In the genomic region with DNA sequence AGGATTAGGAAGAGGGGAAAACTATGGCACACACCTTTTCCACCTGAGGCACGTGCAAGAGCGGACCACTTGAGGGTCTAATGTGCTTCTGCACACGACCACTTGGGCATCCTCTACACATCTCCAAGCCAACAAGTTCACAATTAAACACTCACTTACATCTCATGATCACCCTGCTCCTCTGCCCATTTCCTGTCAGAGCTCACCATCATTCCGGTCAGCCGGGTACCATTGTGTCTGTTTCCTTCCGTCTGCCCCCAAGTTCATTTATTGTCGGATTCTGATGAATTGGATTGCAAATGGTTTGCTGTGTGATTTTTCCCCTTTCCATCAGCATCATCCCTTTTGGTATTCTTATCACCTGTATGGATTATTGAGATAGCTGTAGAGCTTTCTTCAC, we compare ENCODE assay signal across 21 mouse cellular contexts. TPM values are rescaled to one million over a fixed set of nuclear protein-coding genes. Genes with fewer than 3 reads are reported as not detected.
DNase-seq lines count a peak whose midpoint lies in the region; ATAC-seq and TF ChIP-seq lines count a peak whose summit lies in the region.
"Had no signal": no experiment of that assay in that cellular context is flagged by ENCODE, and none has a peak within 500 bp of the region (broad histone marks: within the 10 kb centered on the region; RNA-seq: fewer than 3 reads in every experiment).

No protein-coding gene starts in this region.

- peak overlapping the region; percentile 31 for H3K27ac ChIP-seq in kidney, adult 2 months (ENCODE audit: insufficient read depth, low read depth, low read length)
- H3K27ac ChIP-seq in lung, postnatal 0 days (ENCODE audit: low read length), result 0 out of 2 replicates have a peak overlapping the region, but pooled peaks have one; percentile 11
- H3K27ac ChIP-seq in brown adipose tissue, adult 24 weeks (replicated peaks; ENCODE audit: low read depth, low read length), result peak overlapping the region; percentile 31; the same call in 1 of the 2 replicates
- H3K27ac ChIP-seq: forebrain, embryonic 10.5 days; forebrain, embryonic 13.5 days; hindbrain, embryonic 12.5 days; hindbrain, embryonic 15.5 days had no signal

- no peak overlapping the region for H3K9ac ChIP-seq in lung, postnatal 0 days (replicated peaks; ENCODE audit: low read depth)
- H3K9ac ChIP-seq: forebrain, embryonic 13.5 days; hindbrain, embryonic 12.5 days; hindbrain, embryonic 15.5 days had no signal

- TF ChIP-seq POLR2A in kidney, adult 2 months (IDR thresholded peaks at IDR 0.05; ENCODE audit: low read depth, low read length), result no peak

- H3K36me3 ChIP-seq in kidney, adult 2 months (ENCODE audit: control insufficient read depth, insufficient read depth, low read length), result no peaks in the 10 kb centered on the region
- H3K36me3 ChIP-seq in lung, postnatal 0 days (ENCODE audit: insufficient read depth, low read length), result no peaks in the 10 kb centered on the region
- H3K36me3 ChIP-seq: forebrain, embryonic 10.5 days; hindbrain, embryonic 12.5 days; hindbrain, embryonic 15.5 days had no signal

- peak; percentile 76; the same call in 1 of the 2 replicates for TF ChIP-seq EP300 in lung, postnatal 0 days (IDR thresholded peaks at IDR 0.05)

- H3K9me3 ChIP-seq in lung, postnatal 0 days (ENCODE audit: low read length), result no peaks in the 10 kb centered on the region
- H3K9me3 ChIP-seq: forebrain, embryonic 10.5 days; forebrain, embryonic 13.5 days; hindbrain, embryonic 12.5 days; hindbrain, embryonic 15.5 days had no signal

- no peaks in the 10 kb centered on the region for H3K27me3 ChIP-seq in kidney, adult 2 months (replicated peaks; ENCODE audit: control insufficient read depth, insufficient read depth, low read length)
- H3K27me3 ChIP-seq in lung, postnatal 0 days (replicated peaks; ENCODE audit: insufficient read depth, low read length), result no peaks in the 10 kb centered on the region
- H3K27me3 ChIP-seq: forebrain, embryonic 13.5 days; hindbrain, embryonic 12.5 days; hindbrain, embryonic 15.5 days had no signal

- no peak for TF ChIP-seq CTCF in kidney, adult 2 months (conservative IDR thresholded peaks at IDR 0.05; ENCODE audit: insufficient read depth, insufficient read length, low read depth, low read length)
- TF ChIP-seq CTCF in lung, postnatal 0 days (IDR thresholded peaks at IDR 0.05), result no peak

- WGBS in kidney, adult 2 months, result 77% methylated on average over 7 of the region's 7 CpGs
- 58% methylated on average over 7 of the region's 7 CpGs for WGBS in lung, postnatal 0 days

- peak; percentile 57 for ATAC-seq in lung, postnatal 0 days
- ATAC-seq: forebrain, embryonic 13.5 days; forebrain, embryonic 16.5 days had no signal

- H3K4me1 ChIP-seq in kidney, adult 2 months (ENCODE audit: control insufficient read depth, insufficient read depth, low read length), result 0 out of 2 replicates have a peak, but pooled peaks cover 3% of the 10 kb centered on the region
- H3K4me1 ChIP-seq in lung, postnatal 0 days (ENCODE audit: insufficient read depth, low read depth, low read length), result peaks cover 5% of the 10 kb centered on the region; the same call in 1 of the 2 replicates
- peaks cover 70% of the 10 kb centered on the region for H3K4me1 ChIP-seq in brown adipose tissue, adult 24 weeks (ENCODE audit: control insufficient read depth, insufficient read depth, insufficient read length, low read length)
- H3K4me1 ChIP-seq: forebrain, embryonic 13.5 days had no signal

- DNase-seq in kidney, adult 2 months, result peak; percentile 35
- no peak for DNase-seq in kidney, postnatal 4 days
- DNase-seq in lung, postnatal 0 days (ENCODE audit: low spot score), result no peak
- DNase-seq in lung, postnatal 14 days, result no peak
- DNase-seq in right cerebral cortex, postnatal 10 days (ENCODE audit: low spot score in 2 of 2), result no peak
- DNase-seq: adrenal gland, adult 2 months; adrenal gland, postnatal 14 days; cerebellum, adult 18-20 months; cerebellum, adult 9-10 months; cerebellum, postnatal 14 days; gastrocnemius, postnatal 10 days; gastrocnemius, postnatal 36 days; heart, postnatal 10 days had no signal

- no peak overlapping the region for H3K4me3 ChIP-seq in kidney, adult 2 months (ENCODE audit: insufficient read depth, low read depth, low read length)
- H3K4me3 ChIP-seq in lung, postnatal 0 days (ENCODE audit: low read depth, low read length), result no peak overlapping the region
- no peak overlapping the region for H3K4me3 ChIP-seq in brown adipose tissue, adult 24 weeks (ENCODE audit: insufficient read depth, low read depth, low read length)
- H3K4me3 ChIP-seq: forebrain, embryonic 10.5 days; forebrain, embryonic 13.5 days; hindbrain, embryonic 12.5 days; hindbrain, embryonic 15.5 days had no signal

- H3K4me2 ChIP-seq in lung, postnatal 0 days (replicated peaks; ENCODE audit: low read depth, low read length), result no peak overlapping the region
- H3K4me2 ChIP-seq: forebrain, embryonic 13.5 days; heart, embryonic 11.5 days; hindbrain, embryonic 12.5 days; hindbrain, embryonic 15.5 days had no signal

RNA-seq across cellular contexts. Expression of gene Prkch, which starts 18.4 kb away (rescaled TPM):
- 8.4 and 9.5 TPM in 2 replicates for polyA plus RNA-seq in kidney, adult 2 months (2012; rRNA removed)
- 20.0 and 20.9 TPM in 2 replicates for polyA plus RNA-seq in lung, postnatal 0 days (2015; fragmentation: Nextera tagmentation; extraction: Ambion mirVana)
- polyA plus RNA-seq in brown adipose tissue, adult 24 weeks (2012; ENCODE audit: insufficient read depth, insufficient read length, missing spikeins), result 2.7 and 7.3 TPM in 2 replicates

RNA-seq across cellular contexts. Expression of gene Tmem30b, which starts 56.8 kb away (rescaled TPM):
- polyA plus RNA-seq in kidney, adult 2 months (2012; rRNA removed), result 16.5 and 22.3 TPM in 2 replicates
- 19.3 and 19.4 TPM in 2 replicates for polyA plus RNA-seq in lung, postnatal 0 days (2015; fragmentation: Nextera tagmentation; extraction: Ambion mirVana)
- polyA plus RNA-seq in brown adipose tissue, adult 24 weeks (2012; ENCODE audit: insufficient read depth, insufficient read length, missing spikeins), result 0.55 TPM in 1 of 2 replicates, not detected in the other
- polyA plus RNA-seq: C2C12 had no signal

Comparison
In these comparisons a context has a peak if more than half of its experiments do, and no peak if none do; other contexts are left out.
1. RNA of gene Tmem30b, which starts 56.8 kb away (polyA plus RNA-seq): 19.3 to 19.4 TPM in lung, postnatal 0 days and 16.5 to 22.3 TPM in kidney, adult 2 months; 0.55 TPM in brown adipose tissue, adult 24 weeks; every median in the first group is over 10 times any median in the second.
2. Peak in every context shown above with its lines, with median percentiles within 50 percentile points of each other: H3K27ac ChIP-seq.